Mouse (Mus musculus) lung, postnatal 4 days (tissue): ENCODE measurements around the gene Rnh1.

Experiments
- DNase-seq, 2 experiments: peaks; one replicate each; pipeline ENCODE4 v3.0.0; 2021

The Rnh1 gene

DNA sequence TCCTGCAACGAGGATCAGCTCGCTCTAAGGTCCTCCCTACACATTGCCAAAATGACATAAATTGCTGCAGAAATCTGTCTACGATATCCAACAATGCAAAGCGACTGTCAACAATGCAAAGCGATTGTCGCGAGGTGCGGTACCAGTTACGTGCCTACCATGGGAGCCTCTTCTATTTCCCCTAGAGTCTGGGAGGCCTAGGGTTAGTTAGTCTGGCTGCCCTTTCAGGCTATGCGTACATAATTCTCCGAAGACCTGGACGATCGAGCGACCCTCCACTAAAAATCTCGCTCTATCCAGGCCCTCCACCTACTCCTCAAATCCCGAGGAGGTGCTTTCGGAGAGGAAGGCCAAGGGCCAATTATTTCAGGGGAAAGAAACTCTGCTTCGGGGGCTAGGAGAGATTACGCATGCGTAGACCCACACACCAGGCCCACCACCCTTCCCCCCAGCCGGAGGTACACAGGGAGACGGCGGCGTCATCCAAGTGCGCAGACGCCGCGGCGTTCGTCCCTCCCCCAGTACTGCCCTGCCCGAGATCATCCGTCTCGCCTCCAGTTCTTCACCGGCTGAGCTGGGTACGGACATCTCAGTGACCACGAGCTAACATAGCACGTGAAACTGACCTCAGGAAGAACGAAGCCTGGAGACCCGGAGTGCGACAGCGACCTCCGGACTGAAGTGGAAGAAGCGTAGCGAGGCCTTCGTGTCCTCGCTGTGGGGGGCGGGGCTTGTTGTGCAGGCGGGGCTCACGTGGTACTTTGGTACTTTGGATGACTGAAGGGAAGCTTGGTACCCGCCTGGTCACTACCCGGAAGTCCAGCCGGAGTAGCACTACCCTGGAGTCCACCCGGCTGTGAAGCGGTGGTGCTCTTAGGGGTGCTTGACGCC, at the start of gene Rnh1:
Gene Rnh1, minus strand, starts transcription at position 742 of the 891 bp plus-strand sequence.
- peak; percentile 92 to 94 for DNase-seq

DNA sequence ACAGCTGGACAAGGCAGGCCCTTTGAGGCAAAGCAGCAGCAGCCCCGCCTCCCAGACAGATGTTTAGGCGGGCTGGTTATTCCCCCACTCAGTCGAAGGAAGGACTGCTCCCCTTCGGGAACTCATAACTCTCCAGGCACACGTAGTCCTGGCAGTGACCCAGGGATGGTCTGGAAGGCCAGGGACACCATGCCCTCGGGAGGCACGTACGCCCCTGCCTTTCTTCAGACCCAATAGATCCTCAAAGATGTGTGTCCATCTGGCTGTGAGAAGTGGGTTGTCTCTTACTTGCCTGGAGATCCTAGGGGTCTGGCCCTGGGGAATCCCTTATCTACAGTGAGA, 49.4 kb upstream of the Rnh1 start:
- no peak for DNase-seq

DNA sequence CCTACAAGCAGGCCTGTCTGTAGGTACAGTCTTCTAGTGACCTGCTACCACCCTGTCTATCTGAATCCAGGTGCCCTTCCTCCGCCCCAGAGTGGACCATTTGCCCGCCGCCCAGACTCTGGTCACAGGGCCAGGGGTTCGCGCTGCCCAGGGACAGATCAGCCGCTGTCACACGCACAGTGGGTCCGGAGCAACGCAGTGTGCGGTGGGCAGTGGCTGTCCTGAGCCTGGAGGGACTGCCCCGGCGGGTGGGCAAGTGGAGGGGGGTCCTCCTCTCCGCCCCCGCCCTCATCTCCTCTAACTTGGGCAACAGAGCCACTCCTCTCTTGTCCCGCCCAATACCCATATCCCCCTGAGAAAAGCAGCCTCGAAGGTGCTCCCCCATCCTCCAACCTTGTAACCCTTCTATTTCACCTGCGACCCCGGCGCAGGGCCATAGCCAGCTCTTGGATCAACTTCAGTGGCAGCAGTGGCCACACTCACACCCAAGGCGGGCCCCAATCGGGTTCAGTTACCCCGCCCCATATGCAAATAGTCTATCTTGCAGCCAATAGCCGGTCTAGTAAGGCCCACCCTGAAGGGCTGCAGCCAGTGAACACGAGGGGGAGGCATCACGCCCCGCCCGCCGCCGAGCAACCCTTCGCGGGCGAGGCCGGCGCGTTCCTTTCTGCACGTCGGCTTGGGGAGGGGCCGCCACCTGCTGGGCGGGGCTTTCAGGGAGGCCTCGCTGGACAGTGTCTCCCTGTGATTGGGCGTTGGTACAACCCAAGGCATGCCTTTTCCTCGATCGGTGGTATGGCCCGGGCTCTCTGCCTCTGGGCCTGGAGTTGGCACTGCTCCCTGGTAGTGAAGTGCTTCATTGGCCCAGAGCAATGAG, 48.8 kb upstream of the Rnh1 start:
- DNase-seq, result peak; percentile 98 to 100

DNA sequence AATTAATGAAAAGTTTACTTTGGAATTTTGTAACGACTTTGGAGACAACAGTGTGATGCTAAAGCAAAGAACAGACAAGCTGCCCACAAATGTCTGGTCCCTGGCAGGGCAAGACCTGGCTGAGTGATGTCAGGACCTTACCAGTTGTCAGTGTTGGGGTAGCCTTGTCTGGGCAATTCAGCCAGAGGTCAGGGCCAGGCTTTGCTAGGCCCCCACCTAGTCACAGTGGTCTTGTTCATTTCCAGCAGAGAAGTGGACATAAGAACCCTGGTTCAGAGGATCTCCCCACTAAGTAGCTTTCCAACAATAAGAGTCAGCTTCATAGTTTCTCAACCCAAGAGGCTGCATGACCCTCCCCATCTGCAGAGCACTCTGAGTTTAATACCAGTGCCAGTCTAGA, 47.7 kb upstream of the Rnh1 start:
- DNase-seq, result no peak

DNA sequence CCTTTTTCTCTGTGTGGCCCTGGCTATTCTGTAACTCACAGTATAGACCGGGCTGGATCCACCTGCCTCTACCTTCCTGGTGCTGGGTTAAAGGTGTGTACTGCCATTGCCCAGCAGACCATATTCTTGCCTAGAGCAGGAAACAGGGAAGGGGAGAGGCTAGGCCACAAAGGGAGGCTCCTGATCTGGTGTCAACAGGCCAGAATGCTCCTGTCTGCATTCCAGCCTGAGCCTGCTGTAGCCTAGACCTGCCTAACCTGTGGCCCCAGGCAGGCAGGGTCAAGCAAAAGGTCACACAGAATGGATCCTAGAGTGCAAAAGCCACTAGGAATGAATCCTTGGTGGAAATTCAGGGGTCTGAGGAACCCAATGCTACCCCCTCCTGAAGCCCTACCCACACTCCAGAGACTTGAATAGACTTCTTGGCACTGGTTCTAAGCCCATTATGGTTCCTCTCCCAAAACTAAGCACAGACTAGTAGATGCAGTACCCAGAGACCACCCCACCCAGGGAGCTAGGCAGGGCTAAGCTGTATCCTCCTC, 47.0 kb upstream of the Rnh1 start:
- no peak for DNase-seq

DNA sequence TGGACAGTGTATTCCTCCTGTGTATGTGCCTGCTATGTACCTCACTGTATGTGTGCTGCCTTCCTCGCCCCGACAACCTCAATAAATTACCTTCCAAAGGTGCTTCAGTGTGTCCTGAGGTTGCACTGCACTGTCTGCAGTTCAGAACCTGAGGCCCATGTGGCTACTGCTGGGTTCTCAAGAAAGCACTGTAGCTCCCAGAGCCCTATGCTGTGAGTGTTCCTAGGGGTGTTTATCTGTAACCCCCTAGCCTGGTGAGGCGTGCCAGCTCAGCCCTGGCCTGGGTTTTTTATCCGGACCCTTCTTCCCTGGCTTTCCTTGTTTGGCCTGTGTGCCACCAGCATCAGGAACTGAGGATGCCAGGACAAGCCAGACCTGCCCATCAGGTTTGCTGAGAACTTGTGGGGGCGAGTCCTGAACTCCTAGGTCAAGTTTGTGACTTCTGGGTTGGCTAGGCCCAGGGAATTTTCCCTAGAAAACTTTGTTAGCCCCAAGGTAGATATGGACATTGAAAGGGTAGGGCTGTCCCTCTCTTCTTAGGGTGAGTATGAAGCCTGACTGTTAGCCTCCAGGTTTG, 46.0 kb upstream of the Rnh1 start:
- DNase-seq, result no peak

DNA sequence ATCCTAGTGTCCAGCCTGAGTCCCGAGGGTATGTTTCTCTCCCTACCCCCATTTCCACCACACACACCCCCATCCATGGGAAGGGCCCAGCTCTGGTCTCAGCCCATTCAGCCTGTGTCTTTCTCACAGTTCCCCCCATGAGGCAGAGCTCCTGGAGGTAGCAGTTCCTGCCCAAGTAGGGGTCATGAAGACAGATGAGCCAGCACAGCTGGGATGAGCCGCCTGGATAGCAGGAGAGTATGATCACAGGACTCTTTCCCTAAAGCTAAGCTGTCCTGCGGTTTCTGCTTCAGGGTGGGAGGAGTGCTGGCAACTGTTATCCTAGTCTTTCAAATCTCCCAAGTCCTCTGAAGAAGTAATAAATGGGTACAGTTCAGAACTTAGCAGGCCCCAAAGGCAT, 45.5 kb upstream of the Rnh1 start:
- no peak for DNase-seq

DNA sequence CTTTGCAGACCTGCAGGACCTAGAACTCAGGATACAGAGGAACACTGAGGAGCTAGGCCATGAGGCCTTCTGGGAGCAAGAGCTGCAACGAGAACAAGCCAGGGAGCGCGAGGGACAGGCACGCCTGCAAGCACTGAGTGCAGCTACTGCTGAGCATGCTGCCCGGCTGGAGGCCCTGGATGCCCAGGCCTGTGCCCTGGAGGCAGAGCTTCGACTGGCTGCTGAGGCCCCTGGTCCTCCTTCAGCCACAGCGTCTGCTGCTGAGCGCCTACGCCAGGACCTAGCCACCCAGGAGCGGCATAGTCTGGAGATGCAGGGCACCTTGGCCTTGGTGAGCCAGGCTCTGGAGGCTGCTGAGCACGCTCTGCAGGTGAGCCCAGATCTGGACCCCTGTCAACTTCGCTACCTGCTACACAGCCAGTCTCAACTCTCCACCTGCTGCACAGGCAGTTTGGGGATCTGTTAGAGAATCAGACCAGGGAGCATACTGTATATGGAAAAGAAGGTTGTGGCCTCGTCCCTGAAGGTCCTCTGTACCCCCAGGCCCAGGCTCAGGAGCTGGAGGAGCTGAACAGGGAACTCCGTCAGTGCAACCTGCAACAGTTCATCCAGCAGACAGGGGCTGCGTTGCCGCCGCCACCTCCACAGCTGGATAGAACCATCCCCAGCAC, 44.8 kb upstream of the Rnh1 start:
- no peak for DNase-seq

DNA sequence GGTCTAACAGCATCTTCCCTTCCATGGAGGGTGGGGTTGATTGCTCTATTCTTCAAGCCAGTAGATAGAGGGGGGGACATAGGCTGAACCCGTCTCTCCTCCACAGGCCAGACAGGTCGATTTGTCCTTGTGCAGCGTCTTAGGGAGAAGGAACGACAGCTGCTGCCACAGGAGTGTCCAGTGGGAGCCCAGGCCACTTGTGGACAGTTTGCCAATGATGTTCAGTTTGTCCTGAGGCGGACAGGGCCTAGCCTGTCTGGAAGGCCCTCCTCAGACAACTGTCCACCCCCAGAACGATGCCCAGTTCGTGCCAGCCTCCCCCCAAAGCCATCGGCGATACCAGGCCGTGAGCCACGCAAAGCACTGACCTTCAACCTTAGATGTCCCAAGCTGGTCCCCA, 44.2 kb upstream of the Rnh1 start:
- no peak for DNase-seq

DNA sequence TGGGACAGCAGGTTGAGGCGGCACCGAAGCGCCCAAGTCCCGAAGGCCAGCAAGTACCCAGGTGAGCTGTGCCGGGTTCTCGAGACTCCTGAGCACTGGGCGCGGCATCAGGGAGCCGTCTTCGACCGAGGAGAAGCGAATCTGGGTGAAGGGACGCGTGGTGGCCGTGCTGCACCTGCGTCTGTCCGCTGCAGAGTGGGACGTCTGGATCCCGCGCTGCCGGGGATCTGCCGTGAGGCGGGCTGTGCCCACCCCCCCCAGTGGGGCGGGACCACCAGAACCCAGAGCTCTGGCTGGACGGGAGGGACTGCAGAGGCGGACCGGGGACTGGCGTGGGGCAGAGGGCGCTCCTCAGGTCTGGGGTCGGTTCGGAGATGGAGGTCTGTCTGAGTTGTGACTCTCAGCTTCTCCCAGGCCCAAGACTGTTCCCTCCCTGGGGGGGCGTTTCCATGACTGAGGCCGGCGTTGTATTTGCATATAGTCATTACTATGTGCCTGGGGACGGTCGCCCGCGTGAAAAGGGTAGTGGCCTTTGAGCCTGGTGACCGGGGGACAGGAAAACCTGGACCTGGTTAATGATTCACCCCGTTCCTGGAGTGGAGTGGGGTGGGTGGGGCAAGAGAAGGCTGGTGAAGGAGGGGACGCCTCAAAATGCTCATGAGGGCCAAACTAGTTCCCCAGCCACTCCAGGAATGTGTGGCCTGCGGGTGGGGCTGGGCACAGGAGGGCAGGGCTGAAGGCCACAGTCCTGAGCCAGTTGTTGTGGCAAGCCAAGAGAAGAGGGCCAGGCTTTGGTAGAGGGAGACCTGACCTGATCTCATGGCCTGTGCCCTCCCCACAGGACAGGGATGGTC, 43.5 kb upstream of the Rnh1 start:
- DNase-seq, result peak; percentile 88 to 92

DNA sequence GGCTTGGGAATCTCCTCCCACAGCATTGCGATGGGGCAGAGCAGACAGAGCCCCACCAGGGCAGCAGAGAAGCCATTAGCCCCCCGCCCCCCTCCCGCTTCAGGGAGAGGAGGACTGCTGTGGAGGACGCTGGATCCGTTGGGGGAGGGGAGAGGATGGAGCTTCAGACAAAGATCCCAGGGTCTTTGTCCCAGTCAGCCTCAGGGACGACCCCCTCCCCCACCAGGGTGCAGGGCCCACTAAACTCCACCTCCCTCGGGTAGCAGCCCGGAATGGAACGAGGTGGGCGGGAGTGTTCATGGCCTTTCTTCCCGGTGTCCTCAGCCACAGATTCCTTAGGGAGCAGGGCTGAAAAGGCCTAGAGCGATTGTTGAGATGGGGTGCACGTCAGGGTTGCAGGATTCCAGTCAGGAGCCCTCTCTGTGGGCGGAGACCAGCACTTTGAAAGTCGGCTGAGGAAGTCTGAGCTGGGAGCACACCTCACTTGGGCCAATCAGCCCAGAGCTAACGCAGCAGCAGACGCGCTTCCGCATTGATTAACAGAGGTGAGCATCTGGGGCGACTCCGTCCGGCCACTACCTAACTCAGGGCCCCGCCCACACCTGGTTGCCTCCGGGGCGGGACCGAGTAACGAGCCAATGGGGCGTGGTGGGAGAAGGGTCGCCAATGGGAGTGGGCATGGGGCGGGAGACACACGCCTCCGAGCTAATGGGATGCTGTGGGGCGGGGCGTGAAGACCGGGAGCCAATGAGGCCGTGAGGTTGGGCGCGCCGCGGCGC, 42.6 kb upstream of the Rnh1 start, which contains the start of gene Rassf7:
Gene Rassf7, plus strand, starts transcription at position 760 of the 779 bp plus-strand sequence.
- DNase-seq, result peak; percentile 95 to 97

DNA sequence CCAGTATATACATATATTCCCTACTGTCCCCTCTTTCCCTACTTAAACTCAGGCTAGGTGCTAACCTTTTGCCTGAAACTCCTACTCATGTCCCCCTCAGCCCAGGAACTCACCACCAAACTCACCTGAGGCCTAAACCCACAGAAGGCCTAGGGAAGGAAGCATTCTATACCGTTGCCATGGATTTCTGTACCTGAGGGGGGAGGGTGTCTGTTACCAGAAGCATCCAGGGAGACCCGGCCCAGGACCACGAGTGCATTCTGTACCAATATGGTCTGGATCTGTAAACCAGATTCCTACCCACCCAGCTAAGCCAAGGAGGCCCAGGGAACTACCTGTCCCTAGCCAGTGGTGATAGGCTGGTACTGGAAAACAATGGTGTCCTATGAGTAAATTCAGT, 41.7 kb upstream of the Rnh1 start:
- DNase-seq, result no peak

DNA sequence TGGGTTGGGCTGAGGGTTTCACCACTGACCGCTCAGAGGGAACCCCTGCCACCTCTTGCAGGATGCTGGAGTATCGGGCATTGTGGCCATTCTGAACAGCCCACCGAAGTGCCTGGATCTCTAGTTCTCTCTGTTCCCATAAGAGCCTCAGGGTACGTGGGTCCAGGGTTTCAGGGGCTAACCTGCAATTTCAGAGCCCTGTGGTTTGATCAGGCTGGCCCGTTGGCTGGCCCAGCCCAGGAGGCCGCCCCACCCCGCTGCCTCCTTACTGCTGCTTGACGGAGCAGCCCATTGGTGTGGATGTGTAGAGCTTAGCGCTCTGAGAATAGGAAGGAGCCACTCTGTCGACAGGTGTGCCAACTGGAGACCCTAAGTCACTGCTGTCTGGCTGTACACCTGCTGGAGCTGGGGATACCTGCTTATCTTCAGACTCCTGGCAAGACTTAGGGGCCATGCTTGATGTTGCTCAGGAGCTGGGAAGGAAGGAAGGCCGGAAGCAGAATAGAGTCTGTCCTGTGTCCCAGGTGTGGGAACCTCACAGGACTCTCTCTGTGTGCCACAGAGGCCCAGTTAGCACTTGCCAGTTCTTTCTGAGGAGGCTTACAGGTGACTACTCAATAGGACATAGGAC, 41.1 kb upstream of the Rnh1 start, which contains the start of gene Lmntd2:
Gene Lmntd2, minus strand, starts transcription at position 476 of the 631 bp plus-strand sequence.
- no peak for DNase-seq

DNA sequence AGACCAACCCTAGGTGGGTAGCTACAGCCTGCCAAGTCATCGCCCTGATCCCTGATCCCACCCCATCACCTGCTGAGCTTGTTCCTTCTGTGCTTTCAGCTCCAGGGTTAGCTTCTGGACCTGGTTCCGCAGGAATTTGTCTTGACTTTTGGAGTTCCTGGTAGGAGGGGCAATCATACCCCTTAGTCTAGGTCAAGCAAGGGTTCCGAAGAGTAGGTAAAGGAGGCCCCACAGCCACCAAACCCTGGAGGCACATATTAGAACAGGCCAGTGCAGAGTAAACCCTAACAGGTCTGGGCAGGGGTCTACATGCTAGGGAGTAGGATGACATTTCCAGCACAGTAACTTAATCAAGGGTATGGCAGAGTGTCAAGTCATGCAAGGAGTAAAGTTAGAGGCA, 40.5 kb upstream of the Rnh1 start:
- DNase-seq, result no peak

DNA sequence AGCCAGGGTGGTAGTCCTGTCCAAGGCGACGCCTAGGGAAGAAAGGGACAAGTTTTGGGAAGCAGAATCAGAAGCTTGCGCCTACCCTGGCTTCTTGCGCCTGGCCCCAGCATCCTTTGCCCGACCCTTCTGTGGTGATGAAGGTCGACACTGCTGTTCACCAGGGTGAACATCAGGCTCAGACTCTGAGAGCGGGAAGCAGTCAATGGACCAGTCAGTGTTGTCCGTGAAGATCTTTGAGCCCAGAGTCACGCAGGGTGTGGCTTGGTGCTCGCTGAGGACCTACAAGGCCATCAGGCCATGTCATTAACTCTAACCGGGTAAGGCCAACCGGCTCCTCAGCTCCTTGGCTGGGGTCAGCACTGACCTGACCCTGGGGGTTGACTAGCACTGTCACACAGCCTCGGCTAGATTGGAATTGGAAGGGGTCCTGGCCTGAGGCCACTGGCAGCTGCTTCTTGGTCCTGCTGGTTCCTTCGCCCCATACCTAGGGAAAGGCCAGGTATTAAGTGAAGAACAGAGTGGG, 38.0 kb upstream of the Rnh1 start:
- DNase-seq, result no peak

DNA sequence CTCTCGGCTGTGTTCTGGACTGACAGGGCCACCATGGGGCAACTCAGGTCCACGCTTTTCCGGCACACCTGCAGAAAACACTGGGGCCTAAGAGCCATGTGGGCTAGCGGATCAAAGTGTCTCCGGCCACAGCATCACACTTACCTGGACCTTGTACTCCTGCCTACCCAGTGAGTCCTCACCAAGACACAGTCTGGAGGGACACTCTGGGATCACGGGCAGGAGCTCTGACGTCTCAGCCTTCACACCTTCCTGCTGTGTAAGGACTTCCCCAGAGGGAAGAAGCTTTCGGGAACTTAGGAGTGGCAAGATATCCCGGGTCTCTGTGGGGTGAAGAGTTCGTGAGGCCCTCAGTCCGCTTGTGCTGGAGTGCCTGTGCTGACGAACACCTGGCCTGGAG, 37.5 kb upstream of the Rnh1 start:
- DNase-seq, result no peak

DNA sequence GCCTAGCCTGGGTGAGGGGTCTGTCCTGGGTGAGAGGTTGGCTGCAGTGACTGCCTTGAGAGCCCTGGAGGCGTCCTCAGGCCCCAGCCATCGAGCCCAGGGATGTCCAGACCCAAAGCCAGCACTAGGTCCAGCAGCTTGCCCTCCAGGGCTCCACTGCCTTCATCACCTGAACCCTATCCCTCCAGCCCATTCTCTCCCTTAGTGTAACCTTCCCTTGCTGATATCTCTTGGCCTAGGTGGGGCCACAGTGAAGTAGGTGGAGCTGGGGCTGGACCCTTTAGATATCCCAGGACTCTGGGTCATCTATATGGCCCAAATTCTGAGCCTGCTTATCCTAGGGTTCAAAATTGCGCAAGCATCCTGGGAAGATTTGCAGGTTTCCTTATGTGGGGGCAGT, 36.9 kb upstream of the Rnh1 start:
- peak in 1 of 2 experiments; percentile 17 for DNase-seq

DNA sequence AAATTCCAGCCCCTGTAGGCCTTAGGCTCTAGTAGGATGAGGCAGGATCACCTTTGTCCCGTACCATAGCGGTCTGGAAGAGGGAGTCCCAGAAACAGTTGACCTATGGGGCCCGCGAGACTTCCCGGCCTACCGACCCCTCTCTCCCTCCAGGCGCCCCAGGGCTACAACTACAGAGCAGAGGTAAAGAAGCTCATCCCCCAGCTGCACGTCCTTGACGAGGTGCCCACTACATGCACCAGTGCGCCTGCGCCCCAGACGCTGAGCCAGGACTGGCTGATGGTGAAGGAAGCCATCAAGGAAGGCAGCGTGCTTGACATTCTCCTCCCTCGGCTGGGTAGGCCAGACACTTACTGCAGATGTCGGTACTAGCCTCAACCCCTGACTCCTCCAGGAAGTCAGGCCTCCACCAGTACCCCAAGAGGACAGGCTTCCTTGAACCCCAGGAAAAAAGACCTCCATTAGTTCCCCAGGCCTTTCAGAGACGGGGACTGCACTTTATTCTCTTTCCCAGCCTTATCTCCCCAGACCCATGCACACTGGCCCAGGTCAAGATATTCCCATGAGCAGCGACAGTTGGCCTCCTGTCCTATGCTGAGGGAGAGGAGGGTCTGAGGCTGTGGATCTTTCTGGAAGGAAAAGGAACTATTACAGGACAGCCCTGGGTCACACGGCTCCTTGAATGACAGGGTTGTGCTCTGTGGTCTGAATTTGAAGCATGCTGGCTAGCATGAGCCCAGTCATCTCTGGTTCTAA, 33.7 kb upstream of the Rnh1 start:
- DNase-seq, result peak in 1 of 2 experiments; percentile 18

DNA sequence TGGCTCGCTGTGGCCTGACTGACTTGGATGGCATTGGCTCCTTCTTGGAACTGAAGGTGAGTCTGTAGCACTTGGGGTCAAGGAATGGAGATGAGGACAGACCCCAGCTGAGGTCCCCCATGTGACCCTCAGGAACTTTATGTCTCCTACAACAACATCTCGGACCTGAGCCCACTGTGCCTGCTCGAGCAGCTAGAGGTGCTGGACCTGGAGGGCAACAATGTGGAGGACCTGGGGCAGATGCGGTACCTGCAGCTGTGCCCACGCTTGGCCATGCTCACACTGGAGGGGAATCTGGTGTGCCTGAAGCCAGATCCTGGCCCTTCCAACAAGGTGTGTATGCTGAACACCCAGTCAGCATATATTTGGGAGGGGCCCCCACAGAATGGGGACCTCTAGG, 32.8 kb upstream of the Rnh1 start:
- peak in 1 of 2 experiments; percentile 19 for DNase-seq
